Mouse (Mus musculus) lung, postnatal 0 days (tissue): Measurements from ENCODE around the gene Setdb1.

Source experiments
- CTCF ChIP-seq: IDR thresholded peaks from 2 replicates; pipeline ENCODE4 v1.5.1; 2016; ENCODE audit warnings: antibody characterized with exemption, mild to moderate bottlenecking
- EP300 ChIP-seq: IDR thresholded peaks from 2 replicates; pipeline ENCODE4 v1.6.1; 2016; ENCODE audit warnings: antibody characterized with exemption, mild to moderate bottlenecking, control low read depth

DNA sequence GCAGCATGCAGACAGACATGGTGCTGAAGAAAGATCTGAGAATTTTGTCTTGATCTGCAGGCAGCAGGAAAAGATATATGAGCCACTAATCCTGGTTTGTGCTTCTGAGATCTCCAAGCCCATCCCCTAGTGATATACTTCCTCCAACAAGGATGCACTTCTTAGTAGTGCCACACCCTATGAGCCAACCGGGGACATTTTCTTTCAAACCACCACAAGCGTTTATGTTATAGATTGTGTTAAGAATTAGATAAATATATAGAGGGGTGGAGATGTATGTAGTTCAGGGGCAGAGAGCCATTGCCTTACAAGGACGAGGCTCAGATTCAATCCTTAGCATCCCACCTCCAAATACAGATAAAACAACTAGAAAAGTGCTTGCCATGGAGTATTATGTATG lies 46.5 kb downstream of the Setdb1 start:
- TF ChIP-seq CTCF (no peak), EP300 (no peak)
